Mouse (Mus musculus) olfactory bulb, adult 2 months (tissue): ENCODE results near the gene Moap1. TPM values are rescaled to one million over a fixed set of nuclear protein-coding genes. Genes with fewer than 3 reads are reported as not detected.
A peak's percentile ranks its signal among the peaks of the same experiment; 100 is the strongest.

ENCODE experiments used
- H3K27ac ChIP-seq: fragments of 200-500 bp; 2 replicates; pipeline ENCODE4 v1.5.1; 2012; ENCODE audit warnings: low read depth, low read length; ENCODE audit not compliant: insufficient read depth
- H3K4me1 ChIP-seq: fragments of 200-500 bp; 2 replicates; pipeline ENCODE4 v1.6.1; 2012; ENCODE audit warnings: low read length; ENCODE audit not compliant: control insufficient read depth, insufficient read depth
- H3K4me3 ChIP-seq: fragments of 200-500 bp; 2 replicates; pipeline ENCODE4 v1.5.1; 2012; ENCODE audit warnings: mild to moderate bottlenecking, low read depth, low read length, moderate library complexity; ENCODE audit not compliant: insufficient read depth
- CTCF ChIP-seq: fragments of 200-500 bp; IDR thresholded peaks from 2 replicates; pipeline ENCODE4 v1.5.1; 2012; ENCODE audit warnings: low read depth, mild to moderate bottlenecking, low read length, moderate library complexity; ENCODE audit not compliant: insufficient read depth
- POLR2A ChIP-seq: fragments of 200-500 bp; IDR thresholded peaks from 2 replicates; pipeline ENCODE4 v1.6.1; 2012; ENCODE audit warnings: mild to moderate bottlenecking, low read depth, low read length, moderate library complexity; ENCODE audit not compliant: insufficient read depth
- WGBS: fragments of 180-500 bp; shearing (Covaris S2); methylation state at CpG from one replicate; pipeline ENCODE4 v1.1.7; 2018; 5-methylcytosine and 5-hydroxymethylcytosine counted together
- polyA plus RNA-seq: library from polyadenylated mRNA; stranded (reverse); fragments of >200 nt; gene quantifications from 2 replicates; pipeline ENCODE4 v1.2.4, GENCODE M21; 2012; ENCODE audit warnings: low replicate concordance; ENCODE audit not compliant: missing spikeins, insufficient read depth, insufficient read length

The Moap1 gene
- polyA plus RNA-seq, 1 experiment, result not detected

DNA sequence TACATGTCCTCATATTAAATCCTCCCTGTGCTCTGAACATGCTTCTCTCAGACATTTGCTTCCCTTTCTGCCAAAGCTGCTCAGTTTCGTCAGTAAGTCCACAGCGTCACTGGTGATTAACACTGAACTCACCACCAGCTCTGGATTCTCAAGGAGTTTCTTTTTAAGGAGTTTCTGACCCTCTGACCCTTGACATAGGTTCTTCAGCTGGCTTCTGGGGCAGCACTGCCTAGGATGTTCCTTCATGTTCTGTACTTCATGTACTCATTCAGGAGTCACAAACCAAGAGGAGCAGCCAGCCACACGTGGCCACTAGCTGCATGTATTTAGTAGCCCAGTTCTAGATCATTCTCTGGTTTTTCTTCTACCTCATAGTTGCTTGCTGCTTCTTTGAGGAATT lies 4.8 kb upstream of the Moap1 start:
- no peak overlapping the region for H3K27ac ChIP-seq
- 85% methylated on average over 3 of the region's 3 CpGs for WGBS
- no peaks in the 10 kb centered on the region for H3K4me1 ChIP-seq
- no peak overlapping the region for H3K4me3 ChIP-seq
- TF ChIP-seq CTCF (no peak), POLR2A (no peak)

DNA sequence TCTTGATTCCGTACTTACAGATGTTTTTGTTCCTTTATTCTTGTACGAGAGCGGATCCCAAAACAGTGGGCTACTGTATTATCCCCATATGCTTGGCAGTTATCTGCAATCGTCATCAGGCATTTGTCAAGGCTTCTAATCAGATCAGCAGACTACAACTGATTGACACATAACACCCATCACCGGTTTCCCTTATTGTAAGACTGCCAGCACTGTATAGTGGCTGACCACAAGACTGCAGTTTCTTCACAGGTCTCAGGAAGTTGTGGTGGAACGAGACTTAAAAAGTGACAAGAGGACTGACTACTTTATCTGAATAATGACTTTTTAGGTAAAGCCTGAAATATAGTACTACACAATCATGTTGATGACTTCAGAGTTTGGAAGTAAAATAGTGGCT lies 1.4 kb upstream of the Moap1 start:
- Histone ChIP-seq H3K4me3 (no peak overlapping the region), H3K4me1 (peaks cover 3% of the 10 kb centered on the region), H3K27ac (no peak overlapping the region)
- no peak for TF ChIP-seq CTCF
- TF ChIP-seq POLR2A, result no peak
- 44% methylated on average over 6 of the region's 6 CpGs for whole genome bisulfite sequencing

DNA sequence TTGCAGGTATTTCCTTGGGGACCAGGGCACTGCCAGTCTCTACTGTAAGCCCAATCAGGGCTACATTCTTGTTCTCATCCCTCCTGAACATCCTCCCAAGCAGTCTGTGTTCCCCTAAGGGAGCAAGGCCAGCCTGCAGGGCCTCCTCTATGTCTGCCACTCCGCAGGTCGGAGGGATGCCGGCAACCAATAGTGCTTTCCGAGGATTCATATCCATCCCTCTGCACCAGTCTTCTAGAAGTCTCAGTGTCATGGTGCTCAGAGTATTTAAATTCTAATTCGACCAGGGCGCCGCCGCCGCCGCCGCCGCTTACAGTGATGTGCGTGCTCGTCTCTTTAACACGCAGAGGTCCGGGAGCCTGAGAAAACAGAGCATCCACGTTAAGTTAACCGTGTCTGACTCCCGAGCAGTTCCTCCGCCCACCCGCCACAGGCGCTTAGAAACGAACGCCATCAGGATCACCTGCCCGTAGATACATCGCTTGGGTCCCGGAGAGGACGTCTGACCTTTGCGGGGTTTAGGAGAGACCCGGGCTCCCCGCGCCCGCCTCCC lies 349 bp downstream of the Moap1 start:
- under 1% methylated on average over 33 of the region's 33 CpGs for WGBS
- Histone ChIP-seq H3K4me1 (peaks cover 3% of the 10 kb centered on the region), H3K27ac (peak overlapping the region; percentile 85), H3K4me3 (peak overlapping the region; percentile 81)
- TF ChIP-seq POLR2A, result no peak
- 0 out of 2 replicates have a peak, but pooled peaks have one; percentile 3 for TF ChIP-seq CTCF

GRCm38 (mm10) chr12:102742056-102742455 lies 1.4 kb downstream of the Moap1 start:
- Histone ChIP-seq H3K4me1 (peaks cover 3% of the 10 kb centered on the region), H3K27ac (no peak overlapping the region), H3K4me3 (0 out of 2 replicates have a peak overlapping the region, but pooled peaks have one; percentile 5)
- WGBS, result 90% methylated on average over 7 of the region's 7 CpGs
- no peak for TF ChIP-seq CTCF

GRCm38 (mm10) chr12:102740285-102740684 lies 3.2 kb downstream of the Moap1 start:
- TF ChIP-seq POLR2A, result no peak
- TF ChIP-seq CTCF, result no peak
- 65% methylated on average over 3 of the region's 3 CpGs for WGBS
- Histone ChIP-seq H3K4me3 (no peak overlapping the region), H3K27ac (no peak overlapping the region), H3K4me1 (peaks cover 3% of the 10 kb centered on the region)

DNA sequence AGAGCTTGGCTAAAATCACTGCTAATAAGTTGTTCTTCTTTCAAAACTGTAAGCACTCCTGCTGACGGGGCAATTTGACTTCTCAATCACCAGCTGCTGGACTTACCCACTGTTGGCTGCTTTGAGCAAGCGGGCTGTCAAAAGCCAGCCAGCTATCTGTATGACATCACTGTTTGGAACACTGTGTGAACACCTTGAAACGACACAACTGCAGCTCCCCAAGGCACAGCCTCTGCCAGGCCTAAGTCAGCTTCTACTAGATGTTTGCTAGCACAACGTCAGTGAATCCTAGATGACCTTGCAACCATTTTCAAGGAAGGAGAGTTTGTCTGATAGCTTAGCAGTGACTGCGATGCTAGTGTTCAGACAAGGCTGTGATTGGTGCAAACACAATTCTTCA lies 4.4 kb downstream of the Moap1 start:
- H3K27ac ChIP-seq, result no peak overlapping the region
- H3K4me3 ChIP-seq, result no peak overlapping the region
- peaks cover 3% of the 10 kb centered on the region for H3K4me1 ChIP-seq
- TF ChIP-seq POLR2A (no peak), CTCF (no peak)
- WGBS, result 71% methylated on average over 5 of the region's 5 CpGs

GRCm38 (mm10) chr12:102733381-102733780 lies 10.1 kb downstream of the Moap1 start:
- H3K27ac ChIP-seq, result no peak overlapping the region
- no peak overlapping the region for H3K4me3 ChIP-seq
- TF ChIP-seq CTCF, result peak; percentile 69
- TF ChIP-seq POLR2A, result no peak
- WGBS, result 21% methylated on average over 4 of the region's 5 CpGs
- H3K4me1 ChIP-seq, result peaks cover 15% of the 10 kb centered on the region

DNA sequence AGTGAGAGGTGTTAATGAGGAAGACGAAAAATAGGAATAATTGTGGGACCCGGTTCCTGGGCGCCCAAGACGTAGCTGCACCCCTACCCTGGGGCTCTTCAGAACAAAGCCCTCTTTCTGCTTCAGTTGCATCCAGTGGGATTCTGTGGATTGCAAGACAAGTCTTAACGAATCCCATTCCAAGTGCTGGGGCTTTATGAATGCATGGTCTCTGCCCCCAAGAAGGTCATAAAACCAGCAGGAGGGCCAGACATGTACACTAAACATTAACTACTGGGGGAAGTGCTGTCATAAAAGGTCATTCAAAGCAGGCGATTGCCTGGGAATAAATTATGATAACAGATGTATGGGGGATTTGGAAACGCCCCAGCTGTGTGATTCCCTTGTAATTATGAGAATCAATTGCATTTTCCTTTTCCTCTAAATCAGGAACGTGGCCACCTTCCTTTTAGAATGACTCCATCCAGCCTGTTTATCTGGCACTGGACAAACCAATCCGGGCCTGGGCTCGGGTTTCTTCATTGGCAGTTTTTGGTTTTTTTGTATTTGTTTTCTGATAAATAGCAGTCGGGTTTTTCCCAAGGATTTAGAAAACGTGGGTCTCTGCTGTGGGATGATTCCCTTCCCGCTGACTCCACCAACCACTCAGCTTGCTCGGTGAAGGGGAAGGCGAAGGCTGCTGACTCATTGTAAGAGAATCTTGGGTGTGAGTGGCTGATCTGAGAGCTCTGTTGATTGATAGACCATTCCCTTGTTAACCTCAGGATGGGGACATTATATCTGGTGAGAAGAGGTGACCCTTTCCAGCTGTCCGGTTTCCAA lies 12.5 kb downstream of the Moap1 start:
- 23% methylated on average over 16 of the region's 16 CpGs for WGBS
- no peak overlapping the region for H3K4me3 ChIP-seq
- peaks cover 18% of the 10 kb centered on the region for H3K4me1 ChIP-seq
- H3K27ac ChIP-seq, result 0 out of 2 replicates have a peak overlapping the region, but pooled peaks have one; percentile 36
- TF ChIP-seq POLR2A (no peak), CTCF (no peak)
